Mouse (Mus musculus) heart, embryonic 10.5 days (tissue): ENCODE measurements around the gene Matk. TPM values are rescaled to one million over a fixed set of nuclear protein-coding genes. Genes with fewer than 3 reads are reported as not detected.
A peak's percentile ranks its signal among the peaks of the same experiment; 100 is the strongest.
"Not testable (repeated sequence)": the region's sequence is repeated elsewhere in the genome, so short reads cannot be mapped to it uniquely, and the experiment has no call there.

ENCODE experiments used
- DNase-seq: peaks from one replicate; pipeline ENCODE4 v3.0.0-alpha.2; 2017; ENCODE audit warnings: low spot score
- H3K27ac ChIP-seq: fragments of 300-500 bp; sonication (generic); 2 replicates; pipeline ENCODE4 v1.5.1; 2016; ENCODE audit warnings: mild to moderate bottlenecking
- H3K27me3 ChIP-seq: fragments of 300-500 bp; sonication (generic); 2 replicates; pipeline ENCODE4 v1.6.1; 2016; ENCODE audit warnings: mild to moderate bottlenecking; ENCODE audit not compliant: poor library complexity, insufficient read depth, severe bottlenecking
- H3K36me3 ChIP-seq: fragments of 300-500 bp; sonication (generic); 2 replicates; pipeline ENCODE4 v1.6.1; 2016; ENCODE audit warnings: mild to moderate bottlenecking, moderate library complexity
- H3K4me1 ChIP-seq: fragments of 300-500 bp; sonication (generic); 2 replicates; pipeline ENCODE4 v1.6.1; 2016; ENCODE audit warnings: mild to moderate bottlenecking
- H3K4me3 ChIP-seq: fragments of 300-500 bp; sonication (generic); 2 replicates; pipeline ENCODE4 v1.5.1; 2016; ENCODE audit warnings: mild to moderate bottlenecking, moderate library complexity
- H3K9me3 ChIP-seq: fragments of 300-500 bp; sonication (generic); 2 replicates; pipeline ENCODE4 v1.6.1; 2016; ENCODE audit warnings: mild to moderate bottlenecking, moderate library complexity
- WGBS: fragments of 180-500 bp; shearing (Covaris S2); methylation state at CpG from one replicate; pipeline ENCODE4 v1.1.7; 2016; 5-methylcytosine and 5-hydroxymethylcytosine counted together
- polyA plus RNA-seq: library from polyadenylated mRNA; unstranded; fragments of >200 nt; fragmentation: Nextera tagmentation; extraction: Ambion mirVana; gene quantifications from 2 replicates; pipeline ENCODE4 v1.2.1, GENCODE M21; 2016

The Matk gene
- 1.2 and 2.2 TPM in 2 replicates for polyA plus RNA-seq

DNA sequence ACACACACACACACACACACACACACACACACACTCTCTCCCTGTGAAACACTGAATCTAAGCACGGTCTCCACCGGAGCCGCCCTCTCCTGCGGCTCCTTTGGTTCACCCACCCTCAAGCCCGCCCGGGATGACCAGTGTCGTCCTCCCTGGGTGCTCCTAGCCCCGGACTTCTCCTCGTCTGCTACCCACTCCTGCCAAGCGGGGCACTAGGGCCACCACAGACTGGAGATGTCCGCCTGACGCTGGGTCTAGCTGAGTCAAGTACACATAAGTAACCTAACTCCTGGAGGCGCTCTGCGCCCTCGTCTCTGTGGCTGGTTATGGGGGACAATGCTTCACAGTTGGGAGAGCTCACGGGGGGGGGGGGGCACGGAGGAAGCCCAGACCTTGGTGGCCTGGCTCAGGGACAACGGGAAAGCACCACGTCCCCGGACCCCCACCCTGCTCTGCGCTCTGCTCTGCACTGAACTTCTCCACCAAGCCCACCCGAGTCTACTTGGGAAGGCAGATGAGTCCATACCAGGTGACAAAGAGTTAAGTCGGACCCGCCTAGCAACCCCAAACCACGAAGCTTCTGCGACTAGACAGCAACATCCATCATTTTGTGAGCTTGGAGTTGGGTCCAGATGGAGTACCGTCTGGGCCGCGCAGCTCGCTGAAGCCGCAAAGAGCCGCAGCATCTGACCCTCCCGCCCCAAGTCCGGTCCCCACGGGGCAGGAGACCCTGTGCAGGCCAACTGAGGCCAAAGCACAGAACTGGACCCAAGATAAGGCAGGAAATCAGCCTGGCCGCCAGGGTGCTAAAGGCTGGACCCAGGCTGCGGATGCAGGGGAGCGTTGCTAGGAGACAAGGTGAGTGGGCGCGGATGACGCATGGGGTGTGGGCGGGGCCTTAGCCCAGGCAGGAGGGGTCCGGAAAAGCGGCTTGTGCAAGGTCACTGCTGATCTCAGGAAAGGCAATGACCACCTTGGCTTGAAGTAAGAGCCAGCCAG lies at the start of gene Matk:
Gene Matk, plus strand, starts transcription at position 512 of the 996 bp plus-strand sequence.
- Histone ChIP-seq H3K36me3 (no peaks in the 10 kb centered on the region), H3K4me1 (peaks cover 27% of the 10 kb centered on the region), H3K27me3 (peaks cover 90% of the 10 kb centered on the region), H3K27ac (0 out of 2 replicates have a peak within 1 kb of the TSS, but pooled peaks have one; percentile 18), H3K4me3 (peak within 1 kb of the TSS; percentile 32), H3K9me3 (no peaks in the 10 kb centered on the region)
- 13% methylated on average over 43 of the region's 44 CpGs for WGBS
- DNase-seq, result no peak

GRCm38 (mm10) chr10:81202978-81203720 lies 49.6 kb upstream of the Matk start:
- WGBS, result 57% methylated on average over 8 of the region's 8 CpGs
- no peak overlapping the region for H3K4me3 ChIP-seq
- H3K4me1 ChIP-seq, result peaks cover 61% of the 10 kb centered on the region
- H3K36me3 ChIP-seq, result no peaks in the 10 kb centered on the region; the same call in 1 of the 2 replicates
- H3K27me3 ChIP-seq, result 0 out of 2 replicates have a peak, but pooled peaks cover 7% of the 10 kb centered on the region
- peak overlapping the region; percentile 60 for H3K27ac ChIP-seq
- no peak for DNase-seq
- H3K9me3 ChIP-seq, result no peaks in the 10 kb centered on the region

GRCm38 (mm10) chr10:81204137-81204536 lies 48.6 kb upstream of the Matk start:
- Histone ChIP-seq H3K4me1 (peaks cover 55% of the 10 kb centered on the region), H3K27me3 (0 out of 2 replicates have a peak, but pooled peaks cover 7% of the 10 kb centered on the region), H3K36me3 (peaks cover 6% of the 10 kb centered on the region; the same call in 1 of the 2 replicates), H3K9me3 (no peaks in the 10 kb centered on the region), H3K4me3 (no peak overlapping the region), H3K27ac (no peak overlapping the region)
- DNase-seq, result no peak
- 65% methylated on average over 4 of the region's 4 CpGs for WGBS

- Histone ChIP-seq H3K36me3 (peaks cover 6% of the 10 kb centered on the region; the same call in 1 of the 2 replicates), H3K27me3 (no peaks in the 10 kb centered on the region), H3K4me1 (0 out of 2 replicates have a peak, but pooled peaks cover under 1% of the 10 kb centered on the region), H3K27ac (no peak overlapping the region), H3K9me3 (no peaks in the 10 kb centered on the region), H3K4me3 (no peak overlapping the region)
- no peak for DNase-seq
- 87% methylated on average over 5 of the region's 5 CpGs for WGBS
Observed at GRCm38 (mm10) chr10:81210154-81210553, 42.6 kb upstream of the Matk start.

DNA sequence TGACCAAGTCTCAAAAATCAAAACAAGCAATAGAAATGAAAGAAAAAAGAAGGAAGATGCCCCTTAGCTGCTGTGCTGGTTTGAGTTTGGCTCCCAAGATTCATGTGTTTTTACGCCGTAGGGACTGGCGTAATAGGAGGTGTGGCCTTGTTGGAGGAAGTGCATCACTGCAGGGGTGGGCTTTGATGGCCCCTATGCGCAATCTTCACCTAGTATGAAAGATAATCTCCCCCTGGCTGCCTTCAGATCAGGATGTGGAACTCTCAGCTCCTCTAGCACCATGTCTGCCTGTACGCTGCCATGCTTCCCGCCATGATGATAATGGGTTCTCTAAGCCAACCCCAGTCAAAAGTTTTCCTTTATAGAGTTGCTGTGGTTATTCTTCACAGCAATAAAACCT lies 36.5 kb upstream of the Matk start:
- Histone ChIP-seq H3K4me1 (0 out of 2 replicates have a peak, but pooled peaks cover 4% of the 10 kb centered on the region), H3K27me3 (peaks cover 12% of the 10 kb centered on the region; the same call in 1 of the 2 replicates), H3K4me3 (no peak overlapping the region), H3K27ac (no peak overlapping the region), H3K36me3 (no peaks in the 10 kb centered on the region), H3K9me3 (no peaks in the 10 kb centered on the region)
- 85% methylated on average over 6 of the region's 6 CpGs for WGBS
- no peak for DNase-seq

- H3K27me3 ChIP-seq, result peaks cover 12% of the 10 kb centered on the region; the same call in 1 of the 2 replicates
- DNase-seq, result no peak
- no peak overlapping the region for H3K4me3 ChIP-seq
- 82% methylated on average over 6 of the region's 6 CpGs for WGBS
- no peaks in the 10 kb centered on the region for H3K36me3 ChIP-seq
- H3K27ac ChIP-seq, result no peak overlapping the region
- no peaks in the 10 kb centered on the region for H3K9me3 ChIP-seq
- H3K4me1 ChIP-seq, result 0 out of 2 replicates have a peak, but pooled peaks cover 4% of the 10 kb centered on the region
Observed at GRCm38 (mm10) chr10:81216810-81217209, 35.9 kb upstream of the Matk start.

DNA sequence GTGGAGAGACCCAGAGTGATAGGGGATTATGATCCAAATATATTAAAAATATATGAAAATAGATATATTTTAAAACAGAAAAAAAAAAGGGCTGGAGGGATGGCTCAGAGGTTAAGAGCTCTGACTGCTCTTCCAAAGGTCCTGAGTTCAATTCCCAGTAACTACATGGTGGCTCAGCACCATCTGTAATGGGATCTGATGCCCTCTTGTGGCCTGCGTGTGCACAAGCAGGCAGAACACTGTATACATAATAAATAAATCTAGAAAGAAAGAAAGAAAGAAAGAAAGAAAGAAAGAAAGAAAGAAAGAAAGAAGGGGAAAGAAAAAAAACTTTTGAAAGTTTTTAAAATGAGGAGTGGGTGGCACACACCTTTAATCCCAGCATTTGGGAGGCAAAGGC lies 35.5 kb upstream of the Matk start:
- peaks cover 12% of the 10 kb centered on the region; the same call in 1 of the 2 replicates for H3K27me3 ChIP-seq
- 36% methylated on average over 1 of the region's 1 CpGs for WGBS
- H3K4me1 ChIP-seq, DNase-seq, H3K4me3 ChIP-seq, H3K9me3 ChIP-seq, H3K36me3 ChIP-seq, H3K27ac ChIP-seq: not testable (repeated sequence)

DNA sequence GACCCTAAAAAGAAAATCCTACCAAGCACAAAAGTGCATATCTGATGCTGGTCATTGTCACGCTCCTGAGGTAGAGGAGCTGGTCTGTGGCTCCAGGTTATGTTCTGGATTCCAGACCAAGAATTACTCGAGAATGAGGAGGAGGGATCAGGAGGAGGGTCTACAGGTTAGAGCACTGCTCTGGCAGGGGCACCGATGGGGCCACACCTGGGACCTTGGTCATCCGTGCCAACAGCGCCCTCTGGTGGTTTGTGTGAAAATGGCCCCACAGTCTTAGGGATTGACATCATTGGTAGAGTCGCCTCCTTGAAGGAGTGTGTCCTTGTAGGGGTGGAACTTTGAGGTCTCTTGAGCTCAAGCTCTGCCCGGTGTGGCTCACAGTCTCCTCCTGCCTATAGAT lies 34.8 kb upstream of the Matk start:
- no peaks in the 10 kb centered on the region for H3K36me3 ChIP-seq
- 37% methylated on average over 7 of the region's 7 CpGs for WGBS
- peaks cover 12% of the 10 kb centered on the region; the same call in 1 of the 2 replicates for H3K27me3 ChIP-seq
- H3K27ac ChIP-seq, result no peak overlapping the region
- H3K9me3 ChIP-seq, result no peaks in the 10 kb centered on the region
- no peak for DNase-seq
- H3K4me1 ChIP-seq, result 0 out of 2 replicates have a peak, but pooled peaks cover 4% of the 10 kb centered on the region
- H3K4me3 ChIP-seq, result no peak overlapping the region

GRCm38 (mm10) chr10:81221402-81222015 lies 31.2 kb upstream of the Matk start:
- peaks cover 17% of the 10 kb centered on the region; the same call in 1 of the 2 replicates for H3K27me3 ChIP-seq
- H3K9me3 ChIP-seq, result no peaks in the 10 kb centered on the region
- no peaks in the 10 kb centered on the region for H3K36me3 ChIP-seq
- no peak for DNase-seq
- H3K27ac ChIP-seq, result no peak overlapping the region
- no peak overlapping the region for H3K4me3 ChIP-seq
- H3K4me1 ChIP-seq, result 0 out of 2 replicates have a peak, but pooled peaks cover 4% of the 10 kb centered on the region
- 82% methylated on average over 5 of the region's 5 CpGs for WGBS

- WGBS, result 56% methylated on average over 2 of the region's 2 CpGs
Observed at GRCm38 (mm10) chr10:81223731-81224130, 29.0 kb upstream of the Matk start.

GRCm38 (mm10) chr10:81229735-81230437 lies 22.8 kb upstream of the Matk start:
- Histone ChIP-seq H3K27me3 (peaks cover 51% of the 10 kb centered on the region), H3K4me1 (peaks cover 31% of the 10 kb centered on the region), H3K36me3 (no peaks in the 10 kb centered on the region; the same call in 1 of the 2 replicates), H3K4me3 (peak overlapping the region; percentile 44), H3K9me3 (no peaks in the 10 kb centered on the region), H3K27ac (no peak overlapping the region)
- DNase-seq, result no peak
- 13% methylated on average over 20 of the region's 20 CpGs for WGBS

More at GRCm38 (mm10) chr10:81223731-81224130, 29.0 kb upstream of the Matk start:
- H3K27me3 ChIP-seq, result peaks cover 24% of the 10 kb centered on the region
- not testable (repeated sequence) for H3K36me3 ChIP-seq, H3K27ac ChIP-seq, H3K9me3 ChIP-seq, H3K4me1 ChIP-seq, H3K4me3 ChIP-seq, DNase-seq
